Mouse (Mus musculus) midbrain, postnatal 0 days (tissue): ENCODE data around the gene Szrd1. TPM values are rescaled to one million over a fixed set of nuclear protein-coding genes. Genes with fewer than 3 reads are reported as not detected.

Source experiments
- ATAC-seq: fragments of 200-750 bp; cut with Nextera tagmentation; 2 replicates; pipeline ENCODE4 v1.8.0; 2017; ENCODE audit warnings: moderate number of reproducible peaks, mild to moderate bottlenecking, moderate TSS enrichment, moderate library complexity; ENCODE audit not compliant: low FRiP score
- DNase-seq: peaks from one replicate; pipeline ENCODE4 v3.0.0-alpha.2; 2015; ENCODE audit warnings: low spot score
- H3K27ac ChIP-seq: fragments of 300-500 bp; sonication (generic); 2 replicates; pipeline ENCODE4 v1.5.1; 2014; ENCODE audit warnings: low read depth, mild to moderate bottlenecking, low read length, mixed read lengths
- H3K27me3 ChIP-seq: fragments of 300-500 bp; sonication (generic); 2 replicates; pipeline ENCODE4 v1.6.1; 2014; ENCODE audit warnings: low read length, control low read depth, mixed read lengths; ENCODE audit not compliant: insufficient read depth
- H3K36me3 ChIP-seq: fragments of 300-500 bp; sonication (generic); 2 replicates; pipeline ENCODE4 v1.6.1; 2014; ENCODE audit warnings: low read length, control low read depth, mixed read lengths; ENCODE audit not compliant: insufficient read depth
- H3K4me1 ChIP-seq: fragments of 300-500 bp; sonication (generic); 2 replicates; pipeline ENCODE4 v1.6.1; 2014; ENCODE audit warnings: mild to moderate bottlenecking, control low read depth, antibody characterized with exemption, low read length, mixed read lengths; ENCODE audit not compliant: insufficient read depth
- H3K4me2 ChIP-seq: fragments of 300-500 bp; sonication (generic); 2 replicates; pipeline ENCODE4 v1.6.1; 2014; ENCODE audit warnings: low read depth, mild to moderate bottlenecking, low read length, mixed read lengths; ENCODE audit not compliant: poor library complexity, severe bottlenecking
- H3K4me3 ChIP-seq: fragments of 300-500 bp; sonication (generic); 2 replicates; pipeline ENCODE4 v1.5.1; 2014; ENCODE audit warnings: low read depth, mild to moderate bottlenecking, low read length, moderate library complexity
- H3K9ac ChIP-seq: fragments of 300-500 bp; sonication (generic); replicated peaks from 2 replicates; pipeline ENCODE4 v1.6.1; 2014; ENCODE audit warnings: mild to moderate bottlenecking, low read length, moderate library complexity, mixed read lengths; ENCODE audit not compliant: poor library complexity, severe bottlenecking
- H3K9me3 ChIP-seq: fragments of 300-500 bp; sonication (generic); 2 replicates; pipeline ENCODE4 v1.6.1; 2016; ENCODE audit warnings: low read length, control low read depth
- CTCF ChIP-seq: IDR thresholded peaks from 2 replicates; pipeline ENCODE4 v1.5.1; 2016; ENCODE audit warnings: antibody characterized with exemption, mild to moderate bottlenecking
- WGBS: fragments of 180-500 bp; shearing (Covaris S2); extraction: QIAGEN DNeasy Blood & Tissue Kit; methylation state at CpG from one replicate; pipeline ENCODE4 v1.1.7; 2014; 5-methylcytosine and 5-hydroxymethylcytosine counted together
- polyA plus RNA-seq: library from polyadenylated mRNA; unstranded; fragments of >200 nt; fragmentation: Nextera tagmentation; extraction: Ambion mirVana; gene quantifications from 2 replicates; pipeline ENCODE4 v1.2.1, GENCODE M21; 2015
- total RNA-seq: library from RNA; depleted of rRNA; stranded (reverse); fragments of >200 nt; gene quantifications from 2 replicates; pipeline ENCODE4 v1.2.3, GENCODE M21; 2014

Szrd1 gene
- total and polyA plus RNA-seq, 2 experiments from 2014 or later = 13.5 to 64.3 TPM

DNA sequence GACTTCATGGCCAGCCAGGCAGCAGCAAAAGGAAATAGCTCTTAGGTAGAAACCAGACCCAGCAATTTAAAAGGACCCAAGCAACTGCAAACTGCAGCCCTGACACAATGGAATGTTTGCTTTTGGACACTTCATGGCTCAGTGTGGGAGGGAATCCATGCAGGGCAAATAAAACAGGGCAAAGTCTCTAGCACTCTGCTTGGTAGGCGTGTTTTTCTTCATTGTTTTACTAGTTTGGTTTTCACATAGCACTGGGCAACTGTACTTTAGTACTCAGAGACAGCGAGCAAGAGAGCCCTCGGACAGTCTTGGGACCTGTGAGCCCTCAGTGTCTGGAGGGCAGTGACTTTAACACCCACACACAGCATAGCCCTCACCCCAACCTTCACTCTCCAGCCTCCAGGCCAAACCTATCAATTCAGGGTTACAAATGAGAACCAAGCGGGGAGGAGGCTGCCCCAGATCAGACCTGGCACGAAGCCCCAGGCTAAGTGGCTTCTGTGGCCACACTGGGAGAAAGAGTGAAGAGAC lies 8.0 kb downstream of the Szrd1 start:
- ATAC-seq = no peak
- no peaks in the 10 kb centered on the region; the same call in 1 of the 2 replicates for H3K4me1 ChIP-seq
- TF ChIP-seq CTCF = no peak

GRCm38 (mm10) chr4:141130704-141131342 lies 8.8 kb downstream of the Szrd1 start:
- no peaks in the 10 kb centered on the region for H3K36me3 ChIP-seq
- no peak overlapping the region for H3K4me2 ChIP-seq
- DNase-seq (peak; percentile 31), ATAC-seq (no peak)
- H3K9ac ChIP-seq = no peak overlapping the region
- 81% methylated on average over 6 of the region's 6 CpGs for WGBS
- H3K9me3 ChIP-seq = no peaks in the 10 kb centered on the region
- no peak overlapping the region for H3K4me3 ChIP-seq
- H3K4me1 ChIP-seq = no peaks in the 10 kb centered on the region; the same call in 1 of the 2 replicates
- no peak for TF ChIP-seq CTCF
- no peaks in the 10 kb centered on the region for H3K27me3 ChIP-seq
- peak overlapping the region; percentile 47 for H3K27ac ChIP-seq

More for the DNA sequence above, 8.0 kb downstream of the Szrd1 start:
- 60% methylated on average over 5 of the region's 5 CpGs for WGBS
- Histone ChIP-seq H3K9me3 (no peaks in the 10 kb centered on the region), H3K4me3 (no peak overlapping the region), H3K27ac (peak overlapping the region; percentile 47; the same call in 1 of the 2 replicates), H3K27me3 (no peaks in the 10 kb centered on the region), H3K9ac (no peak overlapping the region), H3K36me3 (no peaks in the 10 kb centered on the region), H3K4me2 (no peak overlapping the region)
- no peak for DNase-seq

DNA sequence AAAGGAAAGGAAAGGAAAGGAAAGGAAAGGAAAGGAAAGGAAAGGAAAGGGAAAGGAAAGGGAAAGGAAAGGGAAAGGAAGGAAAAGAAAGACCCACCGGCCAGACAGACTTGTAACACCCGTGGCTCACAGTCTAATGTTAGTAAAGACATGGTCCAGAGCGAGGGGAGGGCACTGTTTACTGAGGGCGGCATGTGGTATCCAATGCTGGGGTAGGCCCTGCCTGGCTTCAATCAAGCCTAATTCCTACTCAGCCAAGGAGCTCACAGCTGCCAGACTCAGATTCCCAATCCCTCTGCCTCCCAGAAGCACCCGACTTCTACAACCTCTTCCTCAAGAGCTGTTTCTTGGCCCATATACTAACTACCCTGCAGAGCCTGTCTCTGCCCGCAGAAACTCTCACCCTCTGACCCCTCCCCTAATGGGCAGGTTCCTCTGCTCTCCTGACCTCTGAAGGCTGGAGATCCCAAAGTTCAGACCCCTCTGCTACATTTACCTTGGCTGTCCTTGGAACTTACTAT lies 10.3 kb downstream of the Szrd1 start:
- H3K9me3 ChIP-seq = no peaks in the 10 kb centered on the region
- no peak for TF ChIP-seq CTCF
- WGBS = 82% methylated on average over 6 of the region's 6 CpGs

GRCm38 (mm10) chr4:141123065-141123464 lies 16.5 kb downstream of the Szrd1 start:
- H3K9me3 ChIP-seq = no peaks in the 10 kb centered on the region
- no peak for ATAC-seq

More for the DNA sequence above, 10.3 kb downstream of the Szrd1 start:
- H3K36me3 ChIP-seq = no peaks in the 10 kb centered on the region
- H3K27me3 ChIP-seq = no peaks in the 10 kb centered on the region
- no peak overlapping the region for H3K4me3 ChIP-seq
- H3K4me2 ChIP-seq = no peak overlapping the region
- H3K4me1 ChIP-seq = no peaks in the 10 kb centered on the region; the same call in 1 of the 2 replicates
- no peak overlapping the region for H3K27ac ChIP-seq
- no peak for ATAC-seq
- no peak for DNase-seq
- H3K9ac ChIP-seq = no peak overlapping the region

DNA sequence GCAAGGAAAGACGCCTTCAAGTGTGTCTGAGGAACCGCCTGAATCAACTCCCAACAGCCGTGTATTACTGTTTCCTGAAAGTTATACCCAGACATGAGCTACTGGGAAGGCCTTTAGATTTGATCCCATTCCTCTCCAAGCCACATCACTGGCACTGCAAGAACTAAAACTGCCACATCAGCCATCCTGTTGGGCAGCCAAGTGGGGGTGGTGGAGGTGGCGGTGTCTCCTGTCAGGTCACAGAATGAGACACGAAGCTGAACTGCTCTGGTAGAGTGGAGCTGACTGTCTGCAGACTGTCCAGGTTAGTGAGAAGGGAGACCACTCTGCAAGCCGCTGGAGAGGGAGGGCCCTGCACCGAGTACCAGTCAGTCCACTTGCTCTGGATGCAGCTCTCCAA lies 16.9 kb downstream of the Szrd1 start:
- ATAC-seq (no peak), DNase-seq (no peak)
- Histone ChIP-seq H3K36me3 (peaks cover 4% of the 10 kb centered on the region; the same call in 1 of the 2 replicates), H3K9me3 (no peaks in the 10 kb centered on the region), H3K9ac (no peak overlapping the region), H3K4me2 (no peak overlapping the region), H3K27ac (no peak overlapping the region), H3K4me1 (no peaks in the 10 kb centered on the region), H3K27me3 (no peaks in the 10 kb centered on the region), H3K4me3 (no peak overlapping the region)
- no peak for TF ChIP-seq CTCF
- 85% methylated on average over 7 of the region's 7 CpGs for WGBS

More at GRCm38 (mm10) chr4:141123065-141123464, 16.5 kb downstream of the Szrd1 start:
- Histone ChIP-seq H3K4me1 (no peaks in the 10 kb centered on the region), H3K27ac (no peak overlapping the region), H3K4me3 (no peak overlapping the region), H3K9ac (no peak overlapping the region), H3K36me3 (0 out of 2 replicates have a peak, but pooled peaks cover 3% of the 10 kb centered on the region), H3K4me2 (no peak overlapping the region), H3K27me3 (no peaks in the 10 kb centered on the region)
- WGBS = 33% methylated on average over 1 of the region's 1 CpGs
- no peak for DNase-seq
- TF ChIP-seq CTCF = no peak

- no peaks in the 10 kb centered on the region for H3K27me3 ChIP-seq
- 20% methylated on average over 11 of the region's 11 CpGs for WGBS
- no peak overlapping the region for H3K4me3 ChIP-seq
- peak; percentile 78 for DNase-seq
- H3K36me3 ChIP-seq = peaks cover 22% of the 10 kb centered on the region
- peak; percentile 90 for TF ChIP-seq CTCF
- no peaks in the 10 kb centered on the region for H3K4me1 ChIP-seq
- peak; percentile 73; the same call in 1 of the 2 replicates for ATAC-seq
- H3K27ac ChIP-seq = no peak overlapping the region
- no peak overlapping the region for H3K9ac ChIP-seq
- no peaks in the 10 kb centered on the region for H3K9me3 ChIP-seq
- H3K4me2 ChIP-seq = no peak overlapping the region
These were observed 18.9 kb downstream of the Szrd1 start for GRCm38 (mm10) chr4:141120700-141121099.
